Mouse (Mus musculus) thymus, adult 2 months (tissue): ENCODE measurements at regions not wholly inside any gene's neighbourhood (a gene's known extent, or its start where the extent isn't known, plus 50 kb on each side); places are given as distances from the start of the nearest gene placed in this dataset.

ENCODE experiments used
- CTCF ChIP-seq: fragments of 200-500 bp; IDR thresholded peaks from 2 replicates; pipeline ENCODE4 v1.5.1; 2012; ENCODE audit warnings: mild to moderate bottlenecking, control low read depth, low read length, moderate library complexity, borderline replicate concordance; ENCODE audit not compliant: control insufficient read depth, poor library complexity, insufficient read depth; ENCODE audit errors: extremely low read depth
- POLR2A ChIP-seq: fragments of 200-500 bp; IDR thresholded peaks from 2 replicates; pipeline ENCODE4 v1.6.1; 2012; ENCODE audit warnings: mild to moderate bottlenecking, low read length, control low read depth, moderate library complexity; ENCODE audit not compliant: control insufficient read depth, poor library complexity, insufficient read depth; ENCODE audit errors: extremely low read depth

DNA sequence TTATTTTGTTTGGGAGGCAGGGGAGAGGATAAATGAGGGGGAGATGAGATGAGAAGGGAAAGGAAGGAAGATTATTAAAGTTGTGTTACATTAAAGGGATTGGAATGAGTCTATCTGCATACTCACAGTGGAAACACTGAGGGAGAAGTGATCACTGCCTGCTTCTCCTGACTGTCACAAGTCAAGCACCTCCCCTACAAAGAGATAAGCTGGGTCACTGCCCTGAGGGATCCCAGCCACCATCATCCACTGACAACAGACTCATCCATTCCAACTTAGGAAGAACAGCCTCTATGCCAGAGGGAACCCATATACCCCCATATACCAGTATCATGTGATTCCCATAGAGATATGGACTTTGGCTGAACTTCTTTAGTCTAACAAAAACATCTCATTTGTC is 322.3 kb downstream of the Ccser2 start:
- TF ChIP-seq CTCF (no peak), POLR2A (no peak)
